Mouse (Mus musculus): ENCODE results near the gene Grxcr1. TPM values are rescaled to one million over a fixed set of nuclear protein-coding genes. Genes with fewer than 3 reads are reported as not detected.

Grxcr1 gene
- polyA plus RNA-seq, 1 experiment from 2014 or later = not detected

DNA sequence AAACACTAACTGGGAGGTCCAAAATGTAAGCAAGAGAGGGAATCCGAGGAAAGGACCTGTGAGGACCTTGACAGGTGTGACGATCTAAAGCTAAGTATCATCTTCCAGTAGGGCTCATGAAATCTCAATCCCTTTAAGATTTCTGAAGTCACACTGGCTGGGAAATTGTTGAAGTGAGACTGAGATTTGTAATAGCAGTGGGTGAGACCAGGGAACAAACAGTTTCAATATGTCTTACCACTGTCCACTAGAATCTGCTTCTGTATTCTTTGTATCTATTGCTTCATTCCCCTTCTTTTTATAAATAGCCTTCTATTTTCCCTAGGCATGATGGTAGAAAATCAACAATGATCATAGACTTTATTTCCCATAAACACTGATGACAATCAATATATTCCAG, 10.8 kb upstream of the Grxcr1 start:
- Histone ChIP-seq H3K9ac (ENCODE audit: low read depth, low read length) (no peak overlapping the region), H3K4me1 (ENCODE audit: control insufficient read depth, insufficient read depth, low read length) (no peaks in the 10 kb centered on the region), H3K36me3 (ENCODE audit: control insufficient read depth, insufficient read depth, low read length) (no peaks in the 10 kb centered on the region), H3K27me3 (ENCODE audit: control insufficient read depth, insufficient read depth, low read length) (no peaks in the 10 kb centered on the region), H3K9me3 (replicated peaks; ENCODE audit: control insufficient read depth, low read length) (no peaks in the 10 kb centered on the region), H3K27ac (ENCODE audit: low read depth, low read length) (no peak overlapping the region), H3K4me3 (ENCODE audit: low read depth, low read length) (no peak overlapping the region), H3K4me2 (no peak overlapping the region)
- 65% methylated on average over 2 of the region's 2 CpGs for WGBS (ENCODE audit: insufficient replicate concordance)
- ATAC-seq (replicated peaks; ENCODE audit: insufficient number of reproducible peaks, low FRiP score, low TSS enrichment) = no peak

DNA sequence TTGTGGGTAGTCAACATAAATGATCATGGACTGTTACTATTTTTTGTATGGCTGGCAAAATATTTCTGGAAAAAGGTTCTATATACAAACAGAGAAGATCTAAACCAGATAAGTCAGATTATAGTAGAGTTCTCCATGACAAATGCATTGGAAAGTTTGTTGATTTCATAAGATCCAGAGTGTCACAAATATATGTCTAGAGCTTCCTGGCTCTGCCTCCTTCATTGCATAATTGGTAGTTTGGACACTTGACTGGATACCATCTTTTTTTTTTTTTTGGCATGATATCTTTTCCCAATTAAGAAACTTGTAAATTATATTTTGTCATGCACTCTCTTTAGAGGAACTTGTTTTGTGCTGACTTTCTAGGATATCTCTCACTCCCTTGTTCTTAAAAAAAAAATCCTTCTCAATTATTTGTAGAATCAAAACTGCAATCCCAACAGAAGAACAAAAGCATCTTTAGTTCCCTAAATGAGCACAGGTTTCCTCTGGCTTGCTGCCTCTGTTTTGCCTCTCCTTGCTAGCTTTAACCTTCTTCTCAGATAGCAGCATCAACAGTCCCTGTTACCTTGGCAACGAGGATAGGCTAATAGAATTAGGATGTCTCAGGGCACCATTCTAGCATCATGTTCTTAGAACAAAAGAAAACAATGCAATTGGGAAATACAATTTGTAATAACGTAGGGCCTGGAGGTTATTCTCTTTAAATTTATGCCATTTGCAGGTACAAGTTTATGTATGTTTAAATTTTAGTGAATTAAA, 4.8 kb upstream of the Grxcr1 start:
- H3K27me3 ChIP-seq (ENCODE audit: control insufficient read depth, insufficient read depth, low read length) = no peaks in the 10 kb centered on the region
- no peak for ATAC-seq (replicated peaks; ENCODE audit: insufficient number of reproducible peaks, low FRiP score, low TSS enrichment)
- H3K4me1 ChIP-seq (ENCODE audit: control insufficient read depth, insufficient read depth, low read length) = no peaks in the 10 kb centered on the region
- no peak overlapping the region for H3K27ac ChIP-seq (ENCODE audit: low read depth, low read length)
- no peak overlapping the region for H3K4me2 ChIP-seq
- H3K9ac ChIP-seq (ENCODE audit: low read depth, low read length) = no peak overlapping the region
- H3K4me3 ChIP-seq (ENCODE audit: low read depth, low read length) = no peak overlapping the region
- H3K9me3 ChIP-seq (replicated peaks; ENCODE audit: control insufficient read depth, low read length) = no peaks in the 10 kb centered on the region
- H3K36me3 ChIP-seq (ENCODE audit: control insufficient read depth, insufficient read depth, low read length) = no peaks in the 10 kb centered on the region
- 71% methylated on average over 2 of the region's 2 CpGs for WGBS (ENCODE audit: insufficient replicate concordance)

DNA sequence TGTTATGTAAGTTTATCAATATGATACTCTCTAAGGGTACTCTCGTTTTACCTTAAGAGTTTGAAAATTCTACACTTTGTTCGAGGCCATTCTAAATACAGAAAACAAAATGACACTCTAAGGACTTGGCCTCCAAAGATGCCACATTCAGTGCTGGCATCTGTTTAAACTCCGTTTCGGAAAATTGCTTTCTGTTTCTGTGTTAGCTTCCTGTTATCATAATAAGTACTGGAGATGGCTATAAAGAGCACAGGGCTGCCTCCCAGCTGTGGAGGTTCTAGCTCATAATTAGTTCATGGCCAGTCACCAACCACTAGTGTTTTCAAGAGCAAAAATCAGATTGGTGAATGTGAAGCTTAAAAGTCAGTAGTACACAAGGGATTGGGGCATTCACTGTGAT, 4.2 kb upstream of the Grxcr1 start:
- Histone ChIP-seq H3K4me1 (ENCODE audit: control insufficient read depth, insufficient read depth, low read length) (no peaks in the 10 kb centered on the region), H3K27me3 (ENCODE audit: control insufficient read depth, insufficient read depth, low read length) (no peaks in the 10 kb centered on the region), H3K36me3 (ENCODE audit: control insufficient read depth, insufficient read depth, low read length) (no peaks in the 10 kb centered on the region), H3K9me3 (replicated peaks; ENCODE audit: control insufficient read depth, low read length) (no peaks in the 10 kb centered on the region), H3K9ac (ENCODE audit: low read depth, low read length) (no peak overlapping the region), H3K4me2 (no peak overlapping the region), H3K4me3 (ENCODE audit: low read depth, low read length) (no peak overlapping the region), H3K27ac (ENCODE audit: low read depth, low read length) (no peak overlapping the region)
- no peak for ATAC-seq (replicated peaks; ENCODE audit: insufficient number of reproducible peaks, low FRiP score, low TSS enrichment)
- 75% methylated on average over 4 of the region's 4 CpGs for WGBS (ENCODE audit: insufficient replicate concordance)

DNA sequence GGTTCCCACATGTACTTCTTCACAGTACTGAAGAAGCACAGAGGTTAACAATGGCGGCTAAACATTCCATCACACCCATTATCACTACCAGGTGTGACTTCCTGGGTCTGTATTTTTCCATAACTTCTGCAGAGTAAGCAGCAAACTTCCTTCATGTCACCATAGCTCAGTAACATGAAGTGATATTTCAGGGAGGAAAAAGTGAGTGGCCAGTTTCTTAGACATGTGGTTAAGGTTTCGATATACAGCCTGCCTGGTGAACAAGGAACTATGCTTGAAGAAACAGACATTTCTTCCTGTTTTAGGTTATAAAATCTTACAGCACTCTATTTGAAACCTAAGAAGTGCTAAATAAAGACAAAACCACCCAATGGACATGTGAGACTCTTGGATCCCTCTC, 1.7 kb downstream of the Grxcr1 start:
- Histone ChIP-seq H3K4me1 (ENCODE audit: control insufficient read depth, insufficient read depth, low read length) (no peaks in the 10 kb centered on the region), H3K27me3 (ENCODE audit: control insufficient read depth, insufficient read depth, low read length) (no peaks in the 10 kb centered on the region), H3K9ac (ENCODE audit: low read depth, low read length) (no peak overlapping the region), H3K27ac (ENCODE audit: low read depth, low read length) (no peak overlapping the region), H3K9me3 (replicated peaks; ENCODE audit: control insufficient read depth, low read length) (no peaks in the 10 kb centered on the region), H3K4me2 (no peak overlapping the region), H3K4me3 (ENCODE audit: low read depth, low read length) (no peak overlapping the region), H3K36me3 (ENCODE audit: control insufficient read depth, insufficient read depth, low read length) (no peaks in the 10 kb centered on the region)
- WGBS (ENCODE audit: insufficient replicate concordance) = 73% methylated on average over 2 of the region's 2 CpGs
- no peak for ATAC-seq (replicated peaks; ENCODE audit: insufficient number of reproducible peaks, low FRiP score, low TSS enrichment)

DNA sequence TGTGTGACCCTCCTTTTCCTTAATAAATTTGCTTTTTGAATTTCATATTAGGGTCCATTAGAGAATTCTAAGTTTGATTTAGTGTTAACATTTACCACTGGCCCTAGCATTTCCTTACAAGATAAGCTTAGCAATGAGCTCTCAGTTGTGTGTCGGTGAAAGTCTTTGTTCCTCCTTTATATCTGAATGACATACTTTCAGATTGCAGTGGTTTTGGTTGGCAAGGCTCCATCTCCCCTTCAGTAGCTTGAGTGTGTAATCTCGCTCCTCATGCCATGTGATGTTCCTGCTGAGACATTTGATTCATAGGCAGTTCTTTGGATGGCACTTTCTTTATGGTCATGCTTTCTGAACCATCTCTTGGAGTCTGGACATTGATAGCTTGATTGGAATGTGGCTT, 7.4 kb downstream of the Grxcr1 start:
- no peak overlapping the region for H3K4me2 ChIP-seq
- no peak overlapping the region for H3K4me3 ChIP-seq (ENCODE audit: low read depth, low read length)
- H3K4me1 ChIP-seq (ENCODE audit: control insufficient read depth, insufficient read depth, low read length) = 0 out of 2 replicates have a peak, but pooled peaks cover 2% of the 10 kb centered on the region
- H3K27ac ChIP-seq (ENCODE audit: low read depth, low read length) = no peak overlapping the region
- no peaks in the 10 kb centered on the region for H3K9me3 ChIP-seq (replicated peaks; ENCODE audit: control insufficient read depth, low read length)
- H3K9ac ChIP-seq (ENCODE audit: low read depth, low read length) = no peak overlapping the region
- whole genome bisulfite sequencing (ENCODE audit: insufficient replicate concordance) = 42% methylated on average over 2 of the region's 2 CpGs
- no peaks in the 10 kb centered on the region for H3K36me3 ChIP-seq (ENCODE audit: control insufficient read depth, insufficient read depth, low read length)
- no peaks in the 10 kb centered on the region for H3K27me3 ChIP-seq (ENCODE audit: control insufficient read depth, insufficient read depth, low read length)
- no peak for ATAC-seq (replicated peaks; ENCODE audit: insufficient number of reproducible peaks, low FRiP score, low TSS enrichment)

DNA sequence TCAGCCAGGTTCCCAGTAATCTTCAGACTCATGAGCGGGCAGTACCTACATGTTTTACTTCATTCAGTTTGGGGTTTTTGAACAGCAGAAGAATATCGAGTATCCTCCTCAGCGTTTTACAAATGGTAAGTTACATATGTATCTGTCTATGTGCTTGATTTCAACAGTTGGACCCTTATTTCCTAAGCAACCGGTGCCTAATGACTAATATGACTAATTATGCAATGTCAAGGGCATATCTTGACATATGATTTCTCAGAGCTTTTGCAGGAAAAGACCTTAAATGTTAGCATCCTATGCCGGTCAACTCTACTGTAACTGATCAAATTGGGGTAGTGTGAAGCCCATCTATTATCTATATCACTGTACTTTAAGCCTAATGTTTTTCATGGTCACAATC, 11.7 kb downstream of the Grxcr1 start:
- Histone ChIP-seq H3K4me2 (no peak overlapping the region), H3K4me1 (ENCODE audit: control insufficient read depth, insufficient read depth, low read length) (0 out of 2 replicates have a peak, but pooled peaks cover 2% of the 10 kb centered on the region), H3K9me3 (replicated peaks; ENCODE audit: control insufficient read depth, low read length) (no peaks in the 10 kb centered on the region), H3K4me3 (ENCODE audit: low read depth, low read length) (no peak overlapping the region), H3K9ac (ENCODE audit: low read depth, low read length) (no peak overlapping the region), H3K27ac (ENCODE audit: low read depth, low read length) (no peak overlapping the region), H3K27me3 (ENCODE audit: control insufficient read depth, insufficient read depth, low read length) (no peaks in the 10 kb centered on the region), H3K36me3 (ENCODE audit: control insufficient read depth, insufficient read depth, low read length) (no peaks in the 10 kb centered on the region)
- 80% methylated on average over 5 of the region's 5 CpGs for WGBS (ENCODE audit: insufficient replicate concordance)
- no peak for ATAC-seq (replicated peaks; ENCODE audit: insufficient number of reproducible peaks, low FRiP score, low TSS enrichment)

DNA sequence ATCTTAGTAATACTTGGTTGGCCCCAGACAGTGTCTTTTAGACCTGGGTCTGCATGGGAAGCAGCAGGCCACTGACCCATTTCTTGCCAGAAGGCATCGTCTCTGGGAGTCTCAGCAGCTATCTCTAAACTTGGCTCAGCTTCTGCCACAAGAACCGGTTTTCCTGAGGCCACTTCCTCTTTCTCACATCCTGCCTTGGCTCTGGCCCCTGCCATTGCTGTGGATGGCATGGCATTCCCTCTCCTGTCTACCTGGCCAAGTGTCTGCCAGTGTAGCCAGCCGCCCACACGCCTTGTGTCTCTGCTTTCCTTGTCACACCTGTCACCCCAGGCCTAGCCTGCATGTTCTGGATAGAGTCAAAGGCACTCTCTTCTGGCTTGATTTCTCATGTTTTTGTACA, 17.1 kb downstream of the Grxcr1 start:
- 49% methylated on average over 4 of the region's 4 CpGs for WGBS (ENCODE audit: insufficient replicate concordance)
- Histone ChIP-seq H3K9me3 (replicated peaks; ENCODE audit: control insufficient read depth, low read length) (no peaks in the 10 kb centered on the region), H3K4me3 (ENCODE audit: low read depth, low read length) (no peak overlapping the region), H3K4me2 (no peak overlapping the region), H3K27ac (ENCODE audit: low read depth, low read length) (no peak overlapping the region), H3K36me3 (ENCODE audit: control insufficient read depth, insufficient read depth, low read length) (no peaks in the 10 kb centered on the region), H3K4me1 (ENCODE audit: control insufficient read depth, insufficient read depth, low read length) (no peaks in the 10 kb centered on the region), H3K27me3 (ENCODE audit: control insufficient read depth, insufficient read depth, low read length) (no peaks in the 10 kb centered on the region), H3K9ac (ENCODE audit: low read depth, low read length) (no peak overlapping the region)
- no peak for ATAC-seq (replicated peaks; ENCODE audit: insufficient number of reproducible peaks, low FRiP score, low TSS enrichment)

DNA sequence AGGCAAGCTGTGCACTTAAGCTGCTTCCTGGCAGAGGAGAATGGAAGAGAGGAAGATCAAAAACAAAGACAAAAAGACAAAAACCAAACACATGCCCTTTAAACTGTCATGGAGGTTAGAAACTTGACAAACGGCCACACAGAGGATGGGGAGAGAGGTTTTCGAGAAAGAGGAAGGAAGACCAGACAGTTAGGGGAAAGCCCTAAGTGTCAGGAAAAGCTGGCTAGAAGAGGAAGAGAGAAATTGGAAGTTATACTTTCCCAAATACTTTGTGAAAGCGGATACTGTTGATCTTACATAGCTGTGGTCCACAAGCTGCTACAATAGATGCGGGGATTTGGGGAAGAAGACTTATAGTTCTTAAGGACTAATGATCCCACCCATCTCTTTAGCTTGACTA, 17.9 kb downstream of the Grxcr1 start:
- ATAC-seq (replicated peaks; ENCODE audit: insufficient number of reproducible peaks, low FRiP score, low TSS enrichment) = no peak
- 51% methylated on average over 4 of the region's 4 CpGs for WGBS (ENCODE audit: insufficient replicate concordance)
- Histone ChIP-seq H3K36me3 (ENCODE audit: control insufficient read depth, insufficient read depth, low read length) (no peaks in the 10 kb centered on the region), H3K9ac (ENCODE audit: low read depth, low read length) (no peak overlapping the region), H3K27me3 (ENCODE audit: control insufficient read depth, insufficient read depth, low read length) (no peaks in the 10 kb centered on the region), H3K4me2 (no peak overlapping the region), H3K9me3 (replicated peaks; ENCODE audit: control insufficient read depth, low read length) (no peaks in the 10 kb centered on the region), H3K27ac (ENCODE audit: low read depth, low read length) (no peak overlapping the region), H3K4me3 (ENCODE audit: low read depth, low read length) (no peak overlapping the region), H3K4me1 (ENCODE audit: control insufficient read depth, insufficient read depth, low read length) (no peaks in the 10 kb centered on the region)

DNA sequence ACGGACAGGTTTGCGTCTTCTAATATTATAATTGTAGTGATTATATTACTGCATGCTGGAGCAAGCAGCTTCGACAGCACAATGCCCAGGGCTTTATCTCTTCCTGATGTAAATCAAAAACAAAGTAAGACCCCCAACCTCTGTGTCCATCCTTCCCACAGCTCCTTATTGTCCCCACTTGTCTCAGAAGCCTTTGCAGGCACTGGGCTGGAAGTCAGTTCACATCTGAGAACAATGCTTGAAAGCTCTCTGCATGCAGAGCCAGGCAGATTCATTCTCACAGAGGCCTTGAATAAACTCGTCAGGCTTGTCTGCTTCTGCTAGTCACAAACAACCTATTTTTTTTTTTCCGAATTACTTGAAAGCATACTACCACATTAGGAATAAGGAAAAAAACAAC, 19.5 kb downstream of the Grxcr1 start:
- Histone ChIP-seq H3K9me3 (replicated peaks; ENCODE audit: control insufficient read depth, low read length) (no peaks in the 10 kb centered on the region), H3K4me1 (ENCODE audit: control insufficient read depth, insufficient read depth, low read length) (no peaks in the 10 kb centered on the region), H3K4me3 (ENCODE audit: low read depth, low read length) (no peak overlapping the region), H3K27me3 (ENCODE audit: control insufficient read depth, insufficient read depth, low read length) (no peaks in the 10 kb centered on the region), H3K27ac (ENCODE audit: low read depth, low read length) (no peak overlapping the region), H3K9ac (ENCODE audit: low read depth, low read length) (no peak overlapping the region), H3K36me3 (ENCODE audit: control insufficient read depth, insufficient read depth, low read length) (no peaks in the 10 kb centered on the region), H3K4me2 (no peak overlapping the region)
- 57% methylated on average over 5 of the region's 5 CpGs for WGBS (ENCODE audit: insufficient replicate concordance)
- ATAC-seq (replicated peaks; ENCODE audit: insufficient number of reproducible peaks, low FRiP score, low TSS enrichment) = no peak
